12 mouse cellular contexts compared by ENCODE assay signal in the genomic region with DNA sequence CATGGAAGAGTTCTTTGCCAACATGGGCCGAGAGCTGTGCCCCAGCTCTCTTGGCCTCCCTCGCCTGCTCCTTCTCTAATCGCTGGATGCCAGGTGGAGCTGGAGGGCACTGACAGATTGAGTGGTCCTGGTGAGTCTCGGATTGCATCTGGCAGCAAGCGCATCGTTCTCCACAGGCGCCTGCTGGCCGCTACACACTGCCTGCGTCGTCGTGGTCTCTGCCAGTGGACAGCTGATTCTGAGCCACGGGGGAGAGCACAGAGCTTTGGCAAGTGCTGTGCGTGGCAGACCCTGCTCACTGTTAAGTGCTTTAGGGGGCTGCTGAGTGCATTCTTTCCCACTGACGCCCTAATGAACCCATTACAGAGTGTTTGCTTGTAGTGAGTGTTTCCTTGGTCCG. TPM values are rescaled to one million over a fixed set of nuclear protein-coding genes. Genes with fewer than 3 reads are reported as not detected.
DNase-seq lines count a peak whose midpoint lies in the region; ATAC-seq and TF ChIP-seq lines count a peak whose summit lies in the region.
"Had no signal": no experiment of that assay in that cellular context is flagged by ENCODE, and none has a peak within 500 bp of the region (broad histone marks: within the 10 kb centered on the region; RNA-seq: fewer than 3 reads in every experiment).

No protein-coding gene starts in this region.

- H3K4me3 ChIP-seq in myocyte, result no peak overlapping the region

- no peaks in the 10 kb centered on the region for H3K79me2 ChIP-seq in myocyte (ENCODE audit: control insufficient read depth, insufficient read depth)

- H3ac ChIP-seq in myocyte (ENCODE audit: control insufficient read depth, insufficient read length), result no peak overlapping the region

- H3K4me2 ChIP-seq in myocyte (ENCODE audit: low read depth), result peak overlapping the region; percentile 30

- H3K36me3 ChIP-seq in myocyte (ENCODE audit: control insufficient read depth, insufficient read depth), result no peaks in the 10 kb centered on the region

- ATAC-seq in monocyte, adult 5-6 weeks (replicated peaks; ENCODE audit: insufficient number of reproducible peaks, low FRiP score, low TSS enrichment, poor library complexity, severe bottlenecking), result no peak
- ATAC-seq: inflammation-experienced regulatory T-cells, adult 6 months had no signal

- DNase-seq in layer of hippocampus, postnatal 10 days (ENCODE audit: low spot score in 2 of 2), result peak; percentile 37 to 45
- DNase-seq in layer of hippocampus, postnatal 25 days (ENCODE audit: extremely low spot score in 1 of 2, low spot score in 1 of 2), result no peak
- DNase-seq in cerebellum, adult 9-11 months, result peak; percentile 85
- DNase-seq in gastrocnemius, adult 18-20 months (ENCODE audit: low spot score), result peak; percentile 56
- no peak for DNase-seq in c-Kit-positive CD71-positive TER-119-positive erythroid progenitor cells, embryonic 14.5 days (ENCODE audit: low spot score)
- no peak for DNase-seq in natural killer cell, adult 2 months (ENCODE audit: low spot score in 2 of 2)
- DNase-seq: adrenal gland, adult 2 months; lung, postnatal 14 days had no signal

- H3K27me3 ChIP-seq in myocyte (ENCODE audit: control insufficient read depth, insufficient read depth, insufficient read length), result no peaks in the 10 kb centered on the region

- no peak for TF ChIP-seq POLR2A in myocyte (IDR thresholded peaks at IDR 0.05; ENCODE audit: insufficient read length, low read depth)

TF ChIP-seq in myocyte, 11 proteins besides CTCF, POLR2A, EP300 and RAD21:
- no peak for TF ChIP-seq SRF (IDR thresholded peaks at IDR 0.05; ENCODE audit: control insufficient read depth, insufficient read length, low read depth)
- peak in 2 of 3 experiments; percentile 80 to 96 for TF ChIP-seq MYOG (IDR thresholded peaks at IDR 0.05; ENCODE audit: control insufficient read depth in 1 of 3, insufficient read depth in 1 of 3, insufficient read length in 2 of 3, low read depth in 2 of 3)
- no peak for TF ChIP-seq USF1 (IDR thresholded peaks at IDR 0.05; ENCODE audit: low read depth)
- TF ChIP-seq TCF12 (IDR thresholded peaks at IDR 0.05; ENCODE audit: insufficient read depth, poor library complexity, severe bottlenecking), result no peak
- TF ChIP-seq POLR2AphosphoS2 (IDR thresholded peaks at IDR 0.05; ENCODE audit: insufficient read length, low read depth), result no peak
- TF ChIP-seq MYOD1 (IDR thresholded peaks at IDR 0.05; ENCODE audit: control insufficient read depth in 1 of 3, insufficient read length in 2 of 3, low read depth in 2 of 3), result peak in 2 of 3 experiments; percentile 71 to 73
- no peak for TF ChIP-seq E2F4 (IDR thresholded peaks at IDR 0.05; ENCODE audit: insufficient read depth)

RNA-seq across cellular contexts. Expression of a gene that starts 17.9 kb away (rescaled TPM):
- 10 to 100 TPM; 58.5 to 64.8 TPM for total RNA-seq in layer of hippocampus, postnatal 10 days (2021)
- 10 to 100 TPM; 54.8 to 61.9 TPM for total RNA-seq in layer of hippocampus, postnatal 25 days (2021)
- total RNA-seq in gastrocnemius, adult 18-20 months (2021), result 1 to 10 TPM; 1.0 to 1.2 TPM
- polyA plus RNA-seq in myocyte (2012; fragmentation: generic; extraction: Trizol), result 3.1 TPM
- 0.19 TPM in 1 of 3 replicates, not detected in the others for total RNA-seq in monocyte, adult 5-6 weeks (2017)
- total RNA-seq: neutrophil, adult 5-6 weeks had no signal

Comparison
In these comparisons a context has a peak if more than half of its experiments do, and no peak if none do; other contexts are left out.
1. DNase-seq: peak in layer of hippocampus, postnatal 10 days (2 of 2), cerebellum, adult 9-11 months (single experiment) and gastrocnemius, adult 18-20 months (single experiment); none in layer of hippocampus, postnatal 25 days (0 of 2), c-Kit-positive CD71-positive TER-119-positive erythroid progenitor cells, embryonic 14.5 days (single experiment) and natural killer cell, adult 2 months (0 of 2).
2. RNA of a gene that starts 17.9 kb away (total RNA-seq): 58.5 to 64.8 TPM in layer of hippocampus, postnatal 10 days and 54.8 to 61.9 TPM in layer of hippocampus, postnatal 25 days; 1.0 to 1.2 TPM in gastrocnemius, adult 18-20 months and 0.19 TPM in monocyte, adult 5-6 weeks; every median in the first group is over 10 times any median in the second.